Mouse (Mus musculus) heart, adult 2 months (tissue): ENCODE data around the gene Chst10.

Source experiments
- CTCF ChIP-seq: fragments of 200-600 bp; IDR thresholded peaks from 2 replicates; pipeline ENCODE4 v1.8.1; 2022; ENCODE audit warnings: antibody characterized with exemption, mild to moderate bottlenecking, moderate library complexity
- POLR2A ChIP-seq: fragments of 200-500 bp; IDR thresholded peaks from 2 replicates; pipeline ENCODE4 v1.6.1; 2011; ENCODE audit warnings: mild to moderate bottlenecking, low read depth, low read length, control low read depth; ENCODE audit not compliant: insufficient read depth

GRCm38 (mm10) chr1:38839944-38840343 lies 58.0 kb downstream of the Chst10 start:
- TF ChIP-seq CTCF, result no peak
- no peak for TF ChIP-seq POLR2A
